Mouse (Mus musculus) forebrain, embryonic 10.5 days (tissue): ENCODE measurements at regions not wholly inside any gene's neighbourhood (a gene's known extent, or its start where the extent isn't known, plus 50 kb on each side); places are given as distances from the start of the nearest gene placed in this dataset.

ENCODE experiments used
- DNase-seq: peaks from one replicate; pipeline ENCODE4 v3.0.0-alpha.2; 2017; ENCODE audit warnings: low spot score; ENCODE audit errors: extremely low spot score
- H3K27ac ChIP-seq: fragments of 300-500 bp; sonication (generic); 2 replicates; pipeline ENCODE4 v1.5.1; 2016; ENCODE audit warnings: mild to moderate bottlenecking
- H3K27me3 ChIP-seq: fragments of 300-500 bp; sonication (generic); 2 replicates; pipeline ENCODE4 v1.6.1; 2016; ENCODE audit warnings: mild to moderate bottlenecking; ENCODE audit not compliant: poor library complexity, severe bottlenecking
- H3K36me3 ChIP-seq: fragments of 300-500 bp; sonication (generic); replicated peaks from 2 replicates; pipeline ENCODE4 v1.6.1; 2016; ENCODE audit warnings: mild to moderate bottlenecking, moderate library complexity
- H3K4me1 ChIP-seq: fragments of 300-500 bp; sonication (generic); 2 replicates; pipeline ENCODE4 v1.6.1; 2016
- H3K4me3 ChIP-seq: fragments of 300-500 bp; sonication (generic); 2 replicates; pipeline ENCODE4 v1.5.1; 2016; ENCODE audit warnings: mild to moderate bottlenecking, moderate library complexity
- H3K9me3 ChIP-seq: fragments of 300-500 bp; sonication (generic); 2 replicates; pipeline ENCODE4 v1.6.1; 2016; ENCODE audit warnings: mild to moderate bottlenecking, moderate library complexity
- WGBS: fragments of 180-500 bp; shearing (Covaris S2); methylation state at CpG from one replicate; pipeline ENCODE4 v1.1.7; 2016; 5-methylcytosine and 5-hydroxymethylcytosine counted together

GRCm38 (mm10) chr2:61383744-61384295, 194.6 kb upstream of the Tank start:
- 96% methylated on average over 1 of the region's 1 CpGs for WGBS
- Histone ChIP-seq H3K27me3 (no peaks in the 10 kb centered on the region), H3K9me3 (no peaks in the 10 kb centered on the region), H3K27ac (no peak overlapping the region), H3K4me3 (no peak overlapping the region), H3K36me3 (no peaks in the 10 kb centered on the region), H3K4me1 (0 out of 2 replicates have a peak, but pooled peaks cover 2% of the 10 kb centered on the region)
- DNase-seq = no peak

- WGBS = 83% methylated on average over 5 of the region's 5 CpGs
- DNase-seq = no peak
- Histone ChIP-seq H3K27ac (no peak overlapping the region), H3K27me3 (no peaks in the 10 kb centered on the region), H3K36me3 (no peaks in the 10 kb centered on the region), H3K9me3 (no peaks in the 10 kb centered on the region), H3K4me3 (no peak overlapping the region), H3K4me1 (no peaks in the 10 kb centered on the region)
Measured at GRCm38 (mm10) chr2:61379076-61379475, 199.3 kb upstream of the Tank start.

GRCm38 (mm10) chr2:61378297-61378696, 200.1 kb upstream of the Tank start:
- no peaks in the 10 kb centered on the region for H3K4me1 ChIP-seq
- H3K36me3 ChIP-seq = no peaks in the 10 kb centered on the region
- WGBS = 91% methylated on average over 5 of the region's 5 CpGs
- H3K27ac ChIP-seq = no peak overlapping the region
- H3K4me3 ChIP-seq = no peak overlapping the region
- no peaks in the 10 kb centered on the region for H3K9me3 ChIP-seq
- no peaks in the 10 kb centered on the region for H3K27me3 ChIP-seq
- no peak for DNase-seq

GRCm38 (mm10) chr2:61377756-61378155, 200.6 kb upstream of the Tank start:
- H3K4me3 ChIP-seq = no peak overlapping the region
- no peaks in the 10 kb centered on the region for H3K9me3 ChIP-seq
- DNase-seq = no peak
- no peaks in the 10 kb centered on the region for H3K27me3 ChIP-seq
- no peak overlapping the region for H3K27ac ChIP-seq
- no peaks in the 10 kb centered on the region for H3K36me3 ChIP-seq
- WGBS = 92% methylated on average over 8 of the region's 8 CpGs
- H3K4me1 ChIP-seq = no peaks in the 10 kb centered on the region

- 82% methylated on average over 4 of the region's 4 CpGs for WGBS
- no peaks in the 10 kb centered on the region for H3K4me1 ChIP-seq
- no peaks in the 10 kb centered on the region for H3K9me3 ChIP-seq
- no peak overlapping the region for H3K4me3 ChIP-seq
- H3K27me3 ChIP-seq = no peaks in the 10 kb centered on the region
- no peak for DNase-seq
- no peak overlapping the region for H3K27ac ChIP-seq
- no peaks in the 10 kb centered on the region for H3K36me3 ChIP-seq
Measured at GRCm38 (mm10) chr2:61362606-61363005, 215.8 kb upstream of the Tank start.

GRCm38 (mm10) chr2:61361394-61361793, 217.0 kb upstream of the Tank start:
- Histone ChIP-seq H3K36me3 (no peaks in the 10 kb centered on the region), H3K9me3 (no peaks in the 10 kb centered on the region), H3K4me1 (no peaks in the 10 kb centered on the region), H3K27ac (no peak overlapping the region), H3K27me3 (no peaks in the 10 kb centered on the region), H3K4me3 (no peak overlapping the region)
- DNase-seq = no peak
- 82% methylated on average over 2 of the region's 2 CpGs for WGBS

GRCm38 (mm10) chr2:61354104-61354503, 224.3 kb upstream of the Tank start:
- Histone ChIP-seq H3K36me3 (no peaks in the 10 kb centered on the region), H3K4me1 (peaks cover 9% of the 10 kb centered on the region; the same call in 1 of the 2 replicates), H3K27me3 (no peaks in the 10 kb centered on the region), H3K9me3 (no peaks in the 10 kb centered on the region), H3K27ac (peak overlapping the region; percentile 44; the same call in 1 of the 2 replicates), H3K4me3 (no peak overlapping the region)
- 58% methylated on average over 8 of the region's 8 CpGs for WGBS
- no peak for DNase-seq

GRCm38 (mm10) chr2:61347451-61347850, 230.9 kb upstream of the Tank start:
- DNase-seq = no peak
- H3K27me3 ChIP-seq = no peaks in the 10 kb centered on the region

GRCm38 (mm10) chr2:61346012-61346760, 232.2 kb upstream of the Tank start:
- Histone ChIP-seq H3K36me3 (no peaks in the 10 kb centered on the region), H3K4me3 (no peak overlapping the region), H3K27ac (no peak overlapping the region), H3K27me3 (no peaks in the 10 kb centered on the region), H3K9me3 (no peaks in the 10 kb centered on the region), H3K4me1 (no peaks in the 10 kb centered on the region)
- 63% methylated on average over 8 of the region's 8 CpGs for WGBS
- no peak for DNase-seq

More at GRCm38 (mm10) chr2:61347451-61347850, 230.9 kb upstream of the Tank start:
- Histone ChIP-seq H3K4me3 (no peak overlapping the region), H3K9me3 (no peaks in the 10 kb centered on the region), H3K36me3 (no peaks in the 10 kb centered on the region), H3K4me1 (no peaks in the 10 kb centered on the region), H3K27ac (no peak overlapping the region)
- WGBS = 94% methylated on average over 3 of the region's 3 CpGs

GRCm38 (mm10) chr2:61345311-61345710, 233.1 kb upstream of the Tank start:
- H3K9me3 ChIP-seq = no peaks in the 10 kb centered on the region
- H3K4me3 ChIP-seq = no peak overlapping the region
- 92% methylated on average over 7 of the region's 7 CpGs for WGBS
- DNase-seq = no peak
- no peaks in the 10 kb centered on the region for H3K36me3 ChIP-seq
- no peak overlapping the region for H3K27ac ChIP-seq
- H3K4me1 ChIP-seq = no peaks in the 10 kb centered on the region
- H3K27me3 ChIP-seq = no peaks in the 10 kb centered on the region

GRCm38 (mm10) chr2:61344556-61345131, 233.7 kb upstream of the Tank start:
- no peak for DNase-seq
- H3K27me3 ChIP-seq = no peaks in the 10 kb centered on the region
- no peak overlapping the region for H3K4me3 ChIP-seq
- 89% methylated on average over 16 of the region's 16 CpGs for WGBS
- H3K27ac ChIP-seq = no peak overlapping the region
- H3K9me3 ChIP-seq = no peaks in the 10 kb centered on the region
- H3K36me3 ChIP-seq = no peaks in the 10 kb centered on the region
- no peaks in the 10 kb centered on the region for H3K4me1 ChIP-seq

GRCm38 (mm10) chr2:61341254-61341653, 237.1 kb upstream of the Tank start:
- Histone ChIP-seq H3K27ac (no peak overlapping the region), H3K4me1 (no peaks in the 10 kb centered on the region), H3K36me3 (no peaks in the 10 kb centered on the region), H3K9me3 (no peaks in the 10 kb centered on the region), H3K4me3 (no peak overlapping the region), H3K27me3 (no peaks in the 10 kb centered on the region)
- WGBS = 89% methylated on average over 5 of the region's 5 CpGs
- DNase-seq = no peak

GRCm38 (mm10) chr2:61319226-61319625, 259.2 kb upstream of the Tank start:
- H3K9me3 ChIP-seq = no peaks in the 10 kb centered on the region
- 88% methylated on average over 4 of the region's 4 CpGs for WGBS
- H3K36me3 ChIP-seq = no peaks in the 10 kb centered on the region
- no peak overlapping the region for H3K4me3 ChIP-seq
- H3K27me3 ChIP-seq = peaks cover 23% of the 10 kb centered on the region; the same call in 1 of the 2 replicates
- no peak overlapping the region for H3K27ac ChIP-seq
- H3K4me1 ChIP-seq = peaks cover 9% of the 10 kb centered on the region; the same call in 1 of the 2 replicates
- no peak for DNase-seq
